Mouse (Mus musculus) lung, postnatal 4 days (tissue): ENCODE measurements around the gene Zbtb38.

ENCODE experiments used
- DNase-seq, 2 experiments: peaks; one replicate each; pipeline ENCODE4 v3.0.0; 2021

Zbtb38 gene

GRCm38 (mm10) chr9:96731039-96731895, 21.4 kb downstream of the Zbtb38 start:
- no peak for DNase-seq

- DNase-seq, result no peak
Measured at GRCm38 (mm10) chr9:96730311-96730625, 22.4 kb downstream of the Zbtb38 start.

DNA sequence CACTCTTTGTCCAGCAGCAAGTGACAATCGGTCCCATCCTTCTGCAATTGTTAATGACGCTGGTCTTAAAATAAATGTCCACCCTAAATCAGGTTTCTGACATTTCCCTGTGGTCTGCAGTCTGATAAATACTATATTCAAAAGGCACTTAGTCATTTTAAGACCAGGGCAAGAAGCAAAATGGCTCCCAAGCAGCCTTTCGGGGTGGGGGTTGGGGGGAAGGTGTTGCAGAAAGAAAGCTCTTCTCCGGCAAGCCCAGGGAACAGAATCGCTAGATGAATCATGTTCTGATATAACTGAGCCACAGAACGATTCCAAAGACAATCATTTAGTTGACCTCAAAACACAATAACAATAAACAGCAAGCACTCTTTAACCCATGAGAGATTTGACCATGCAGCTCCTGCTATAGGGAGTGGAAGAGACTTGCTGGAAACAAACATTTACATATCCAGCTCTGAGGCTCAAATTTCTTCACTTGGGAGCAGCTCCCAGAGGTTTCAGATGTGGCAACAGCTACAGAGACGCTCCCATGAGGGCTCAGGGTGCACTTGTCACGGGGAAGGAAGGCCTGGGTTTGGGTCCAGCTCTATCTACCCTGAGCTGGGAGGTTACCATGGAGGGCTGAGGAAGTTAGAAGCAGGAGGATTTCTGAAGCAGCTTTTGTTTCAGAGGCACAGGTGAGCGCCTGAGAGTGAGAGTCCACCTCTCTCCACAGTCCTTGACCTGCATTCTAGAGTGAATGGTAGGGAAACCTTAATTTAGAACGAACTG, 22.9 kb downstream of the Zbtb38 start:
- no peak for DNase-seq

GRCm38 (mm10) chr9:96728338-96729162, 24.1 kb downstream of the Zbtb38 start:
- DNase-seq, result no peak

DNA sequence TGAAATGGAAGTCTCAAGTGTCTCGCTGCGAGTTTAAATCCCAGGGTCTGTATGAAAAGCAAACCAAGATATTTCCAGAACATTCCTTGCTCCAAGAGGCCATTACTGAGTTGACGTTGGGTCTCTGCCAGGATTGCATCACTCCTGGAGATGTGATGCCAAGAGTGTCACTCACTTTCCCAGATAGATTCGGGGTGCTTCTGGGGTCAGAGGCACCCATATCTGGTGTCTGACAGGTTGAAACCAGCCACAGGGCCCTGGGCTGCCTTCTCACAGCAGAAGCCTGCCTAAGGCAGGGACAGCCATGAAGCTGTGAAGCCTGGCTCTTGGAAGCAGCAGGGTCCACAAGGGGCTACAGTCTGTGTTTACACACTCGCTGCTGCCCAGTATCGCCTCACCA, 24.9 kb downstream of the Zbtb38 start:
- DNase-seq, result peak; percentile 81 to 84

GRCm38 (mm10) chr9:96726336-96727131, 26.1 kb downstream of the Zbtb38 start:
- DNase-seq, result no peak

GRCm38 (mm10) chr9:96725582-96726320, 26.9 kb downstream of the Zbtb38 start:
- no peak for DNase-seq

DNA sequence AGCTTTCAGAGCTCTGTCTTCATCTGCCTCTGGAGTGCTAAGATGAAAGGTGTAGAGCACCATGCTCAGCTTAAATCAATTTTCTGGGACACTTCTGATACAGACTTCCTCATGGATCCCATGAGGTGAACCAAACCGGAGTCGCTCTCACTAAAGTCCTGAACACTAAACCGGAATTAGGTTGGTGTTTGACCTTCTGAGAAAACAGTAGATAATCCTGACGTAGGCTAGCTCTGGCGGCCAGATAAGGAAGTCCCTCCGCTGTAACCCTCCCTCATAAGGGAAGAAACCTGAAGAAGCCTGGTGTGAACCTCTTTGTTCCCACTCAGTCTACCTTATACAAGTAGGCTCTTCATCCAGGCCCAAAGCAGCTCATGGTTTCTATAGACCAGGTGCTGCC, 29.0 kb downstream of the Zbtb38 start:
- no peak for DNase-seq

DNA sequence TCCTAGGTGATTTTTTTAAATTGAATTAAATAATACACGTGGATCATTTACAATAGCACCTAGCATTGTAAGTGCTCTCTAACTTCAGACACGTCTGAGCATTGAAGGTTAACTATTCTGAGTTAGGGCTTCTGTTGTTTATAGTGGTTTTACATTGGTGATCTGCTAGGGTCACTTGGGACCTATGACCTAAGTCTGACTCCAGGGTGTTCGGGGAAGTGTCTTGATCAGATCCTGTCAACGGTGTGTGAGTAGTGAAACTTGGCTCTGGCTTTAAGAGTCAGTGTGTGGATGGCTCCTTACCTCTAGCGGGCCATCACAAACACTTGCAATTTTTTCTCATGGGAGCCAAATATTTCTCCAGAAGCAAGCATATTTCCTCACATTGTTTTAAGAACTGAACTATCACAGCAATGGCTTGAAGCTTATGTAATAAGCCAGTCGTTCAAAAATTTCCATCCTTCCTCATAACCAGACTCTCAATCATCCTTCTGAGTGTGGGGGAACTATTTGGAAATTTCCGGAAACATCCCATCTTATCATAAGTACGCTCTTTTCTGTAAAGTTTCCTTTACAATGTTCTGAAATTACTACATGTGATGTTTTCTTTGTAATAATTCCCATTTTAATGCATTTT, 31.4 kb downstream of the Zbtb38 start:
- DNase-seq, result no peak

GRCm38 (mm10) chr9:96720510-96721162, 32.0 kb downstream of the Zbtb38 start:
- no peak for DNase-seq

DNA sequence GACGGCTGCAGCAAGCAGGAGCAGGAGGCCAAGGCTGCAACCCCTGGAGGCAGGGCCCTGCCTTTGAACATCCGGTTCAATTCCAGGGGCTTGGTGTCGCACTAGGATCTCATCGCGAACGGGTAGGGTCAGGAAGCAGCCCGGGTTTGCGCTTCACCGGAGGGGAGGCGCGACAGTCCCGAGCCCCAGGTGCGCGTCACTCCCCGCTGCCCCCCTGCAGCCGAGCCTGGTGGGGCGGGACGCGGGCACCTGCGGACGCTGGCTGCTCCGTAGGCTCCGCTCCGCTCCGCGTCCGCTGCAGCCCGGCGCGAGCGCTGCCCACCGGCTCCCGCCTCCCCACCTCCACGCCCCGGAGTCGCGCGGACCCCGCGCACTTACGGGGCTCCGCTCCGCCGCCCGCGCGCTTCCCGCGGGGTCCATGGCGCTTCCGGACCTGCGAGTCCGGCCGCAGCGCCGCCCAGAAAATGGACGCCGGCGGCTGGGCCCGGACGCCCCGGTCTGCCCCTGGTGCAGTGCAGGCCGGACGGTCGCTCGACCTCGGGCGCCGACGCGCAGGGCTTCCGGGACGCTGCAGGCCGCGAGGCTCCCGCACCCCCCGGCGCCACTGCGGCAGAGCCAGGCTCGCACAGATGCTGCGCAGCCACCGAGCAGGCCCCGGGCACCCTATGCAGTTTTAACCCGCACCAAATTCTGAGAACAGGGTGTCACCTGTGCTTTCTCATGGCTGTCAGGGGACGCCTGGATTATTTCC, 33.0 kb downstream of the Zbtb38 start:
- DNase-seq, result peak; percentile 82 to 88

DNA sequence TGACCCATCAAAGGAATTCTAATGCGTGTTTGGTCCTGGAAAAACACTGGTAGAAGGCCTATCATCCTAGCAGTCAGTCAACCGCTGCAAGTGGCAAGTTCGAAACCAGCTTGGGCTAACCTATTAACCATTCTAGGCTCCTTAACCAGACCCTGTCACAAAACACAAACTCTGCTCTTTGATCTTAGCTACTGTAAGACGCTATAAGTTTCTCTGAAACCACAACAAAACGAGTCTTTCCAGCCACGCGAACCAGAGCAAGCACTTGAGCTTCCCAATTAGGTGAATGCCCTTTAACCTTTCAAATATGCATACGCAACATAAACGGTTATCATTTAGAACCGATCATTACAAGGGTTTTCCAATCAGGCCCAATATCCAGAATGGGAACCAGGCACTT, 33.7 kb downstream of the Zbtb38 start:
- no peak for DNase-seq

- no peak for DNase-seq
Measured at GRCm38 (mm10) chr9:96718402-96718798, 34.2 kb downstream of the Zbtb38 start.

DNA sequence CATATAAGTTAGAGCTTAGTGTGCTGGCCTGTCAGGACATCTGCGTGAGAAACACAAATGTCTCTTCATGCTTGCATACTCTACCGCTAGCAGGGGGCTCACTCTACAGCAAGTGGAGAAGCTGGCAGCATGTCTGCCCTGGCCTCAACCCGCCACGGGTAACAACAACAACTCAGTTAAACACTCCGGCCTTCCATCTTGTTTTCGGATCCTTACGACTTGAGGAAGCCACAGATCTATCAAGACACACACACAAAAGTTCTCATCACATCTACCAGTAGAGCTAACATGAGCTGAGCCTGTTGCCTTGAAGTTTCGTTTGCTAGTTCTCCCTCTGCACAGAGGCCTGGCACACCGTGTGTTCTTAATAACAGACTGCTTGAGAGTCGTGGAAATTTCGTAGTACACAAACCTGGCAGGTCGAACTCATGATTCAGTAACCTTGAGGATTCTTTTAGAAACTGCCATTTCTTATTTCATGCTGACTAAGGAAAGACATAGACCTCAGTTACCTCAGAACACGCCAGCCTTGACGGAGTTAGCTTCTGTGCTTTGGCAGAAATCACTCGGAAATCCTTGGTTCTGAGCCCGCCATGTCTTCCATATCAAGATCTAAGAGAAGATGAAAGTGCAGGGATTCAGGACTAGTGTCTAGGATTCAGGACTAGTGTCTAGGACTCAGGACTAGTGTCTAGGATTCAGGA, 34.8 kb downstream of the Zbtb38 start:
- no peak for DNase-seq

DNA sequence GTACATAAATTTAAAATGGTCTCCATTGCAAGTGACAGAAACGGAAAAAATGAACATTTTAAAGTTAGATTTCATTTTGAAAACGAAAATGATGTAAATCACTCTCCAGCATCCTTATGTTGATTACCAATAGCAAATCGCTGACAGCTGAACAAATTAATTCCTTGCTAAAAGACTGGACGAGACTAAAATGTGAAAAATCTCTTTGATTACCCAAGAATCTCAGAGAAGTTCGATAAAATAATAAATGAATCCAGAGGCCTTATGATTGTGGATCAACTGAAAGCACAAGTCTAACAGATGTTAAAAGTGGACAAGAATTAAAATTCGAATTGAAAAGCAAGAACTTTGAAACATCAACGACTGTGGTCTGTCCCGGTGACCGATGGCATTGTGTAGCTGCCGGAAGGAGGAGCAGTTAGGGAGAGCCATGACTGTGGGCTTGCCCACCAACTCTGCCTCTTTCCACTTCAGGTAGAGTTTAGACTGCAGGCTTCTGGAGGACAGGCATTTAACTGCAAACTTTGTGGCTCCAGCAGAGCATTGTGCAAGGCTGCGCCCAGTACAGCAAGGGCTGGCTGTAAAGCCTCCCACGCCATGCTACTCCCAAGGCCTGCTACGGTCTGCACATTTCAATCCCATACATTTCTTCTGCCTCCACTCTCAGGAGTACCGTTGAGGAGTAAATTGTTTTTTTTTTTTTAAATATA, 35.7 kb downstream of the Zbtb38 start:
- DNase-seq, result no peak

DNA sequence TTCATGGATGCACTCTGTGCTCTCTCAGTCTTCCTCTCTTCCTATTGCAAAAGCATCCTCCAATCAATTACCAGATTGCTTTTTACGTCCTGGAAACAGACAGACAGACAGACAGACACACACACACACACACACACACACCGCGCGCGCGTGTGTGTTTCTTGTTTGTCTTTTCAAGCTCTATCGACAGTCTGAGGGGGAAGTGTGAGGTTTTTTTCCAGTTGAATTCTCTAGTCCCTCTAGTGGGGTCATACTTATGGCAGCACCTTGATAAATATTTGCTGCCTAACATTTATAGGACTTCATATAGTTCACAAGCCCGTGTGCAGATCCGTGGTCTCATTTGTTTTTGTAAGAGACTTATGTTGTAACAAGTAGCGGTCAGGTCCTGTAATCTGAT, 36.5 kb downstream of the Zbtb38 start:
- no peak for DNase-seq

- no peak for DNase-seq
Measured at GRCm38 (mm10) chr9:96715171-96715570, 37.5 kb downstream of the Zbtb38 start.
